Mouse (Mus musculus) spleen, adult 12 weeks (tissue): ENCODE data around the gene Igf1r.

Experiments
- DNase-seq: peaks from one replicate; pipeline ENCODE4 v3.0.0; 2022; ENCODE audit warnings: low spot score

Gene Igf1r

GRCm38 (mm10) chr7:68080122-68080845, 127.7 kb downstream of the Igf1r start:
- no peak for DNase-seq

GRCm38 (mm10) chr7:68085338-68085737, 132.7 kb downstream of the Igf1r start:
- DNase-seq: no peak

- DNase-seq: no peak
These were observed 133.3 kb downstream of the Igf1r start for GRCm38 (mm10) chr7:68085870-68086341.

GRCm38 (mm10) chr7:68087496-68087895, 134.9 kb downstream of the Igf1r start:
- DNase-seq: no peak

GRCm38 (mm10) chr7:68088825-68089224, 136.2 kb downstream of the Igf1r start:
- no peak for DNase-seq

GRCm38 (mm10) chr7:68089725-68090124, 137.1 kb downstream of the Igf1r start:
- no peak for DNase-seq

GRCm38 (mm10) chr7:68090576-68090975, 137.9 kb downstream of the Igf1r start:
- DNase-seq: no peak

- DNase-seq: no peak
These were observed 139.8 kb downstream of the Igf1r start for GRCm38 (mm10) chr7:68092304-68092978.

- no peak for DNase-seq
These were observed 141.2 kb downstream of the Igf1r start for GRCm38 (mm10) chr7:68093817-68094216.

- no peak for DNase-seq
These were observed 142.9 kb downstream of the Igf1r start for GRCm38 (mm10) chr7:68095574-68095973.

GRCm38 (mm10) chr7:68096411-68096810, 143.8 kb downstream of the Igf1r start:
- no peak for DNase-seq

GRCm38 (mm10) chr7:68097081-68097836, 144.6 kb downstream of the Igf1r start:
- no peak for DNase-seq

GRCm38 (mm10) chr7:68098098-68098497, 145.5 kb downstream of the Igf1r start:
- no peak for DNase-seq

- DNase-seq: no peak
These were observed 147.8 kb downstream of the Igf1r start for GRCm38 (mm10) chr7:68100388-68100787.

GRCm38 (mm10) chr7:68102456-68103177, 150.0 kb downstream of the Igf1r start:
- no peak for DNase-seq

GRCm38 (mm10) chr7:68103178-68103530, 150.5 kb downstream of the Igf1r start:
- DNase-seq: no peak

- DNase-seq: no peak
These were observed 158.9 kb downstream of the Igf1r start for GRCm38 (mm10) chr7:68111532-68111931.

- no peak for DNase-seq
These were observed 160.0 kb downstream of the Igf1r start for GRCm38 (mm10) chr7:68112582-68112981.

- DNase-seq: no peak
These were observed 161.7 kb downstream of the Igf1r start for GRCm38 (mm10) chr7:68114364-68114763.

- DNase-seq: no peak
These were observed 162.5 kb downstream of the Igf1r start for GRCm38 (mm10) chr7:68114983-68115715.

GRCm38 (mm10) chr7:68117567-68117966, 164.9 kb downstream of the Igf1r start:
- DNase-seq: no peak
